Mouse (Mus musculus): ENCODE data around the gene Chka.

Gene Chka

DNA sequence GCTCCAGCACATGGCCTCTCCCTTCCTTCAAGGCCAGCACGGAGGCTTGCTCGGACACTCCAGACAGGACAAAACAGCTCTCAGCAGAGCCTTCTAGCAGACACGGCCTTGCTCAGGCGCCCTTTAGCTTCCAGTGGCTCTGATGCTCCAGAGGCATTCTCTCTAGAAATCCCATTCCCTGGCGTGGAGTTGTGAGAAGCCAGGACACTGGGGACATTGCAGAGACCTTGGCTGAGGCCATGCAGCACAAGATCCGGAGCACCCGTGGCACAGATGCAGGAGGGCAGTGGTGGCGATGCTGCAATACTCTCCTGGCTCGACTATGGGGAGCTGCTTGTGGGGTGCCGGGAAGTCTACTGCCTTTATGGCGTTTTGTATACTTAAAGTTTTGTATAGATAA, 65.2 kb downstream of the Chka start:
- no peak for DNase-seq (ENCODE audit: low spot score in 2 of 2)

DNA sequence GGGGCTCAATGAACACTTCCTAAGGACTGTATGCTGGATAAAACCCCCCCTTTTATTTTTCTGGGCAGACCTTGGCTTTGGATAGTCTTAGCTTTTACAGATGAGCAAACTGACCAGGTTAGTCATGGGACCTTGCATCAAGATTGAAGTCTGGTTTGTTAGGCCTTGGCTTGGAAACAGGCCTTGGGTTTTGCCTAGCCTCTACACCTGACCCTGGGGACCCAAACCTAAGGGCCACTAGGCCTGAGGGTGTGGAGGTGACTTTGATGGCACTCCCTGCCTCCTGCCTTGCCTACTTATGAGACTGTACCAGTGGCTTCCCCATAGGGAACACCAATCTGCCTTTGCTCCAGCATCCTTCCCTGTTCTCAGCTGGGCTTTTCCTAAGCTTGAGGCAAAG, 68.4 kb downstream of the Chka start:
- DNase-seq (ENCODE audit: low spot score in 2 of 2): no peak

DNA sequence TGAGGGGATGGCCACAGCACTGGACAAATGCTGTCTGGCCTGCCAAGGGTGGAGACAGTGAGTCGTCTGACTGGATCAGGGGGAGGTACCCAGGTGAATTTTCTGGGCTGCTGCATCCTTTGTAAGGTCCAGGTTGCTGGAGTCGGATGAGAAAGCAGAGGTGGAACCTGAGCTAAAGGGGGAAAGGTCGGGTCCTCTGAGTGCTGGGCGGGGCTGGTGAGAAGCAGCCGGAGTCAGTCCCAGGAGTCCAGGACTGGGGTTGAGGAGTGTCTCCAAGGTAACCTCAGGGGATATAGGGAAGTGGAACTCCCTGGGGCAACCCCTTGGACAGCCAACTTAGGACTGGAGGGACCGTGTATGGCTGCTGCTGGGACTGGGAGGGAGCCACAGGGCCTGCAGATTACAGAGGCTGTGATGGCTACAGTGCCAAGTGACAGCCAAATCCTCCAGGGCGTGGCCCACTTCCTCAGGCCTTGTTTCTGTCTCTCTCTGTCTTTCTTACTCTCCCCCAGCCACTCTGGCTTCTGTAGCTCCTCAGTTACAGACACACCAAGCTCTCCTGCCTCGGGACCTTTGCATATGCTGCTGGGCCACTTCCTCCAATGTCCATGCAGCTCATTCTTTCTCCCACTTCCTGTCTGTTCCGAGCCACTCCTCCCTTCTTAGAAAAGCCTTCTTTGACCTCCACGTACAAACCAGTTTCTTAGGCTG, 71.2 kb downstream of the Chka start:
- no peak for DNase-seq (ENCODE audit: low spot score in 2 of 2)

DNA sequence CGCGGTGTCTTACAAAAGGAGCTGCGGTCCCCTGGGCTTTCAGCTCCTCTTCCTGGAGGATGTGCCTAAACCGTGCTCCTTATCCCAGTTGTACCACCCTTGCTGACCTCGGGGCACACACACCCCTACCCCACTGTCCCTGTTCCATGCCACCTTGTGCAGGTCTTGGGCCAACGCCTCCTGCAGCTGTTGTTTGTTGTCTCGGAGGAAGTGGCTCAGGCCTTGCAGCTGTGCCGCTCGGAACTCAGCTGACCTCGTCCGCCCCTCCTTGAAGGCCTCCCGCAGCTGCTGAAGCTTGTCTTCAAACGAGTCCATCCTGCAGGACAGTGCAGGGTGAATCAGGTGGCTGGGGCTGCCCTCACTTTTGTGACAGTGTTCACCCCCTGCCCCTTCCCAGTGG, 72.0 kb downstream of the Chka start:
- DNase-seq (ENCODE audit: low spot score in 2 of 2): no peak

DNA sequence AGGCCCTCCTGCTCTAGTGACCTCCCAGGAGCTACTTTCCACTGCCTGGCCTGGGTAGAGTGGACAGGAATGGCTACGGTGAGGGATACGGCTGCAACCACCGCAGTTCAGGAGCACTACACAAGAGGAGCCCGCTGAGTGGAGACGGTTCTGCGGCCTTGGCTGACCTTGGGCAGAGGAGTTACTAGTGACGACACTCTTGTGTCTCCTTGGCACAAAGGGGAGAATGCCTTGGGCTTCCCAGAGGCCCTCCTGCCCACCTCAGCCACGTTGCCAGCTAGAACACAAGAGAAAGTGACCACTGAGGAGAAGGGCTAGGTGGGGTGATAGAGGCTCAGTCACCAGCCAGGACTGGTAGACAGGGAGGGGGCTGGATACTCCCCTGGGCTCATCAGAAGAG, 72.6 kb downstream of the Chka start:
- no peak for DNase-seq (ENCODE audit: low spot score in 2 of 2)

DNA sequence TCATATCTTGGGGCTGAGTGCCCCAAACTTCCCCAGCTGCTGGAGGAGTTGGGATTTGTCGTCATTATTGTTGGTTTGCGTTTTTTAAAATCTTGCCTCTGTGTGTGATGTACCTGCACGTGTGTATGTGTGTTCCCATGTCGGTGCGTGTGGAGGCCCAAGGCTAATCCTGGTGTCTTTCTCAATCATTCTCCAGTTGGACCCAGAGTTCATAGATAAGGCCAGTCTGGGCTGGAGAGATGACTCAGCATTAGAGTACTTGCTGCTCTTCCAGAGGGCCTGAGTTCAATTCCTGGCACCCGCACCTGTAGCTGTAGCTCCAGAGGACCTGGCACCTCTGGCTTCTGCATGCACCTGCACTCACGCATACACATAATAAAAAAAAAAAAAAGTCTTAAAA, 73.3 kb downstream of the Chka start:
- DNase-seq (ENCODE audit: low spot score in 2 of 2): no peak

DNA sequence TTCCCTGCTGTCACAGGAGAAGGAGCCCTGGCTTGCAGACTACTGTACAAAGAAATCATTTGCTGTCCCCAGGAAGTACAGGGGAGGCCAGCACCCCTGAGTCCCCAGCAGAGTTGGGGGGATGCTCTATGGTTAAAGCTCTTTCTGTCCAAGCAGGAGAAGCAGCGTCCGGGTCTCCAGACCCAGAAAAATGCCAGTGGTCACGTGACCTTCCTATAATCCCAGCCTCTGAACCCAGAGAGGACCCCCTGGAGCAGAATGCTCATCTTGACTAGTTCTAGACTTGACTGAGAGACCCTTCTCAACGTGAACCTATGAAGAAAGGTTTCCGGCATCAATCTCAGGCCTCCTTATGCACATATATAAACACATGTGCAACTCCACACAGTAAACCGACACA, 74.3 kb downstream of the Chka start:
- DNase-seq (ENCODE audit: low spot score in 2 of 2): no peak

DNA sequence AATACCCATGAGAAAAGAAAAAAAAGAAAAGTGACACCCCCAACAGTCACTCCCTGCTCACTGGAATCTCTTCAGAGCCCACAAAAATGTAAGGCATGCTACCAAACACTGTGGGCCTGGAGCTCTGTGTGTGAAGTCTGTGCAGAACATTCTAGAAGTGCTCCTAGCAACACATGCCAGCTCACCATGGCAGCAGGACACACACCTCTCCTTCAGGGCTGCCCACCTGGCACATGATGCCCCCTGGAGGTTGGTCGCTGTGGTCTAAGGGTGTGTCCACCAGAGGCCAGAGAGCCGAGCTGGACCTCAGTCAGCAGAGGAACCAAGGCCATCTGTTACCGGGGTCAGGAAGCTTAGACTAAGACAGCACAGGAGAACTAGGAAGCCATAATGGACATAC, 74.7 kb downstream of the Chka start:
- DNase-seq (ENCODE audit: low spot score in 2 of 2): no peak

DNA sequence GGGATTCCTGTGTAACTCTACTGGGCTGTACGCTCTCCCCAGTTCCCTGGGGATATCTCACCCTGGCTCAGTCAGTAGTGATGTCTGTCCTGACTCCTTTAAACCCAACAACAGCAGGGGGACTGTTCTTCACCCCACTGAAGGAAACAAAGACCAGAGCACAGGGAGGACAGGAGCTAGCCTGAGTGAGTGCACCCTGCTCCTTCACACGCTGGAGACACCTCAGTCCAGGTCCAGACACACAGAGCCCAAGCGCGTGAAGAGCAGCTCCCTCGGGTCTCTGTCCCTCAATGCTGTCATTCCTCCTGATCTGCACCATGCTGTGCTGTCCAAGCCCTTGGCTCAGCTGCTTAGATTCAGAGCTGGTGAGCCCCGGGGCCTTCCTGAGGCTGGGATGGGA, 75.1 kb downstream of the Chka start:
- DNase-seq (ENCODE audit: low spot score in 2 of 2): no peak

DNA sequence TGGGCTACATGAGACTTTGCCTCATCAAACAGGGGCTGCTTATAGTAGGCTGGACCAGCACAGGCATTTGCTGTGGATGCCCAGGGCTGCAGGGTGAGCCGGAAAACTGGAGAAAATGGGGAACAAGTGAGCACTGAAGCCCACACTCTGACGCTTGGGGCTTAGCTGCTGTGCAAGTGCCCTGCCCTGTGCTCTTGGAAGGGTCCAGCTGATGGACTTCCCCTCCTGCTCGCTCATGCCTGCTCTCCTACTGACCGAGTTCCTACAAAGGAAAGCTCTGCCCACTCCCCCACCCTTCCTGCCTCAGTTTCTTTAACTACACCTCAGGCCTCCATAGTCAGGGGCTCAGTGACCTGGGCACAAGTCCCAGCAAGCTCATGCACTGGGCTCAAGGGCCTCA, 76.4 kb downstream of the Chka start:
- DNase-seq (ENCODE audit: low spot score in 2 of 2): no peak

DNA sequence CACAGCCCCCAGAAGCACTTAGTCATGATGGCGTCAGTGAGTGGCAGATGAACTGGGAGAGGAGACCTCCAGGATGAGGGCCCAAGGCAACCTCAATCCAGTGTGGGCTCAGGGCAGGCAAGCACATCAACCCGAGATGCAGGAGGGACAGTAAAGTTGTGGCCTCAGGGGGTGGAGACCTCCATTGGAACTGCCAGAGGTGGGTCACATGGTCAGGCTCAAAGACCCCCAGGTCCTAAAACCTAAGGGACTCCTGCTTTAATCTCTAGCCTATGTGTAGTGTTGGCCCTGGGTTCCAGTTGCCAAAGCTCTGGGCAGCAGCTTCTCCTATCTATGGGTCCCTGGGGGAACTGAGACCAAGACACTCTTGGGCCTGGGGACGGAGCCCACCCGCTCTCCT, 77.2 kb downstream of the Chka start:
- DNase-seq (ENCODE audit: low spot score in 2 of 2): no peak

DNA sequence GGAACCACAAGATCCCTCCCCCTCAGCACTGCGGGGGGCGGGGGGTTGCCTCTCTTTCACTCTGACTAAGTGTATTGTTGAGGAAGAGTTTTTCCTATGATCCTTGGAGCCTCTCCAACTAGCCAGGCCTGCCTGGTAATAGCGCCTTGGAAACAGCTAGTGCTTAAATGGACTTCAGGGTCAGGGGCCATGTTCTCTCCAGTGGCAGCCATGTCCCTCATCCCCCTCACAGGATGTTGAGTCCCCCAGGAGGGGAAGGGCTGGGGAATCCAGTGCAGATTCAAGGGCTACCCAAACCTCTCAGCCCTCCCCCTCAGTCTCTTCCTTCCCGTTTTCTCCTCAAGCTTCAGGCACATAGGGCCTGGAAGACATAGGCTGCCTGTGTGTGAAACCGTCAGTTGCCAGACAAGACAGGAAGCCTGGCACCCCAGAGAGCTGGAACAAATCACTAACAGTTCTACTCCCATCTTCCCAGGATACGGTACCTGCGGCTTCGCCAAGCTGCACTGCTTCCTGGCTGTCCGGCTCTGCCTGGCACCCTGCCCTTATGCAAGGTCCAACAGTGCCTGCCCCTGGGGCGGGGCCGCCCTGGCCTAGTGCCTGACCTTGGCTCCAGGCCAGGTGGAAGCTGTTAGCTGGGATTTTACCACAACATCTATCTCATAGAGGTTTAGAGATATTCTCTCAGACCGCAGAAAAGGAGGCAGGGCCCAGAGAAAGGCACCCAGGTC, 77.8 kb downstream of the Chka start, which contains the start of gene Aldh3b1:
Gene Aldh3b1, minus strand, starts transcription at position 598 of the 731 bp plus-strand sequence.
- peak; percentile 51 to 77 for DNase-seq (ENCODE audit: low spot score in 2 of 2)

DNA sequence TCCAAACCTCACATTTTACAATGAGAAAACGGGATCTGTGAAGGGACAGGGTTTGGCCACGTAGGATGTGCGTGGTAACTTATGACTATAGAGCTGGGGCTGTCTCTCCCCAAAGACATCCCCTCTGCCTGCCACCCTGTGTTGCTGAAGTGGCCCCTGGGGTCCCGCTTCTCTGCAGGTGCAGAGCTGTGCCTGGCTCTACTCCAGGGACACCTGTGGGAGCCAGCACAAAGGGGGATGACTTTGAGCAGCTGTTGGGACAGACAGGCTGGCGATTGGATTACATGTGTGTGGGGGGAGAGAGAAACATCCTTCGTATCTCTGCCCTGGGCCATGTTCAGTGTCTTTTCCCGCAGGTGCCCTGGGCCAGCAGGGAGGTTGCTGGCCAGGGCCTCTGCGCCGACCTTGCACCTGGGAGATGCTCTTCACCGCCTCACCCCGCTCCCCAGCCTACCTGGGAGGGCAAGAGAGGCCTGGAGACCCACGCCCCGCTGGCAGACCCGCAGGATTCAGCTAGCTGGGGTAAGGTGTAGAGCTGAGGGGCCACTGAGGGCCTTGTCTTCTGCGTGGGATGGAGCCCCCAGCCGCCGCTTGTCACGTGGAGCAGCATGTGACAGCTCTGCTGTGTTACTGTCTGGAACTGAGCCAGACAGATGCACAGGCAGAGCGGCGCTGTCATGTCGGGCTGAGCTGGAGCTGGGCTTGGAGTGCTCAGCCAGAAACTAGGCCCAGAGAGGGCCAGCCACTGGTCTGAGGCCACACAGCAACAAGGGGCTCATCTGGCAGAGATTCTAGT, 78.9 kb downstream of the Chka start:
- DNase-seq (ENCODE audit: low spot score in 2 of 2): no peak

DNA sequence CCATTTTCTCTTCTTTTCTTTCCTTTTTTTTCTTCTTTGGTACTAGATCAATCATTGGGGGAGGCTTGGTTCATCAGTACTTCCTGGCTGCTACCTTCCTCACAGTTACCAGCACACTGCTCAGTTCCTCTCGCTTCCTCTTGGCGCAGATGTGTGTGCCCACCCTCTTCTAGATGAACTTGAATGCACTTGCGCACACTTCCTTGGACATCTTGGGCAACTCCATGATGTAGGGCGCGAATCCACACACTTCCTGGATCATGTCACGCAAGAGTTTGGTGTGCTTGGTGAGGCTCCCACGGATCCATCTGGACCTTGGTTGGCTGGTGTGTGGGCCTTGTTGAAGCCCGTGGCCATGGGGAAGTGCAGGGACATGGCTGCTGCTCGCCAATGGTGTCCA, 80.1 kb downstream of the Chka start:
- no peak for DNase-seq (ENCODE audit: low spot score in 2 of 2)

DNA sequence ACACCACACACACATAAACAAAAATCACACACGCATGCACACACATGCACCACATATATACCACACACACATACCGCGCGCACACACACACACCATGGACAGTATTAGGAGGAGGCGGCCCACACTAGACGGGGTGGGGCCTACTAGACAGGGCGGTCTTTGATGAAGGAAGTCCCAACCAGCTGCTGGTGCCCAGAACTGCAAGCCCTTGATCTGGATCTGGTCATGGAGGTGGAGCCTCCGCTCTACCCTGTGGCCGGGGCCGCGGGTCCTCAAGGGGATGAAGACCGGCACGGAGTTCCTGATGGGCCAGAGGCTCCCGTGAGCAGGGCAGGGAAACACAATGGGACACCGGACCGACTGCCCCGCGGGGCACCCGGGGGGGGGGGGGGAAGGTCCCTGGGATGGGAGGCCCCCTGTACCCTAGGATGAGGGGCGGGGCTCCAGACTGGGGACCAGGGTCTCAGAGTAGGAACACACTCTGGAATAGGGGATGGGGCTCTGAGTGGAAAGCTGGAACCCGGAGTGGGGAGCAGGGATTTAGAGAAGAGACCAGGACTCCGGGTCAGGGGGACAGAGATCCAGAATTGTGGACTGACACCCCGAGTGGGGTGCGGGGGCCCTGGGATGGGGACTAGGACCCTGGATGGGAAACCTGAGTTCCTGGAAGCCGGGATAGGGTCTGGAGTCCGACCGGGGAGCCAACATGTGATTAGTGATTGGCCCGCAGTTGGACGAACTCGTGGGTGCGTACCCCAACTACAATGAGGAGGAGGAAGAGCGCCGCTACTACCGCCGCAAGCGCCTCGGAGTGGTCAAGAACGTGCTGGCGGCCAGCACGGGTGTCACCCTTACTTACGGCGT, 83.7 kb downstream of the Chka start, which contains the start of gene Unc93b1:
Gene Unc93b1, plus strand, starts transcription at position 155 of the 864 bp plus-strand sequence.
- no peak for DNase-seq (ENCODE audit: low spot score in 2 of 2)

DNA sequence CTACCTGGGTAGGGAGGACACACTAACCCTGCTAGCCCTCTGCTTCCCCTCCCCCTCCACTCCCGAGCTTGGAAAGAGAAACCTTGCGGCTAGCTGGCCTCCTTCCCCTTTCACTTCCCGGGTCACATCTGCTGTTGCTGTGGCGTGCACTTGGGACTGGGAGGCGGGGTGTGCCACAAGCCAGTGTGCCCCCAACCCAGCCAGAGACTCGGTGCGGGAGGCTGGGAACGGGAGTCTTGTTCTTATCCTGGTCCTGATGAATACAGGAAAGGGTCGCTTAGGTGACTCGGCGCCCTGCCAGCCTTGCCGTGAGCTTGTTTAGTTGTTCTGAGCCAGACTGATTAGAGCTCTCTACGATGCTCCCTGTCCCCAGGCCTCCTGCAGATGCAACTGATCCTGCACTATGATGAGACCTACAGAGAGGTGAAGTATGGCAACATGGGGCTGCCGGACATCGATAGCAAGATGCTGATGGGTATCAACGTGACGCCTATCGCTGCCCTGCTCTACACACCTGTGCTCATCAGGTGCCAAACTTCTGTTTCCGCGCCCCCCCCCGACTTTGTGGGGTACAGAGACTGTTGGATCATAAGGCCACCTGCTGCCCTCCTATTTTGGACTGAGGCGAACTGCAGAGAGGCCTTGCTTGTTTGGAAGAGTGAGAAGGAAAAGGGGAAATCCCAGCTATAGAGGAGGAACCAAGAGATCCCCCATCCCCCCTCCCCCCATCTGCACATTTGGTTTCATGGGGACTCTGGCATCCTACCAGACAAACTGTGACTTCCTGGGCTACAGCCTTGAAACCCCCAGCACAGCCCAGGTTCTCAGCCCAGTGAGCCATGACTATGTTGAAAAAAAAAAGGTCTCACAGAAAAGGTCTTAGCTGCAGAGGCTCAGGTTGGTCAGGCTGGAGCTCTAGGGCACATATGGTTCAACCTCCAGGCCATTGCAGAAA, 84.6 kb downstream of the Chka start:
- DNase-seq (ENCODE audit: low spot score in 2 of 2): peak in 1 of 2 experiments; percentile 23

DNA sequence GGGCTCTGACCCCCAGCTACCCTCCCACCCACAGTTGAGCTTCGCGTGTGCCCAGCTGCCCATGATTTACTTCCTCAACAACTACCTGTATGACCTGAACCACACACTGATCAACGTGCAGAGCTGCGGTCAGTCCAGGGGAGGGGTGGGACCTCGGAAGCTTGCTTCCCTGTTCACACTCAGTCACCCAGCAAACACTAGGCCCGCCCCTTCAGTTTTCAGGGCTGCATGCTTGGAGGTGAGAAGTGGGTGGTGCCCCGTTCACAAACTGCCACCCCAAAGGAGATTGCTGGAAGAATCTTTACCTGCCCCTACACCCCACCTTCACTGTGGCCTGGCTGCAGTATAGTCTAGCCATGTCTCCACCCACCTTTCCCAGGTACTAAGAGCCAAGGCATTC, 90.7 kb downstream of the Chka start:
- DNase-seq (ENCODE audit: low spot score in 2 of 2): no peak

DNA sequence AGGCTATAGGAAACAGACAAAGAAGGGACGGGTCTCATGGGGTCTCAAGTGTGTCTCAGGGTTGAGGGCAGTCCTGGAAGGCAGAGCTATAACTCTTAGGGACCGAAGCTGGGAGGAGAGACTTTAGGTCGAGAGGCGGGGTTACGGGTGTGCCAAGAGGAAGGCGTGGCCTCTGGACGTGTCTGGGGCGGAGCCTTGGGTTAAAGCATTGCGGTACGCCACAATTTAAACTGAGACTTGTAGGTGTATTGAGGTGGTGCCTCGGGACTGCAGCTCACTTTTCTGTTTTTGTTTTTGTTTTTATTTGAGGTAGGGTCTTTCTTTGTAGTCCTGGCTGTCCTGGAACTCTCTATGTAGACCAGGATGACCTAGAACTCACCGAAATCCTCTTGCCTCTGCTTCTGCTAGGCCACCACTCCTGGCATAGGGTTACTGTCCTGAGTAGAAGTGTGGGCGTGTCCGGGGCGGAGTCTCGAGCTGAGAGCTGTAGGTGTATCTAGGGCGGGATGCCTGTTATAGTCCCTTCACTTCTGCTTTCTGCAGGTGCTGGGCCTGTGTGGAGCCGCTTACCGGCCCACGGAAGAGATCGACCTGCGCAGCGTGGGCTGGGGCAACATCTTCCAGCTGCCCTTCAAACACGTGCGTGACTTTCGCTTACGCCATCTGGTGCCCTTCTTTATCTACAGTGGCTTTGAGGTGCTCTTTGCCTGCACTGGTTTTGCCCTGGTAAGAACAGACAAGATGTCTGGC, 91.6 kb downstream of the Chka start:
- no peak for DNase-seq (ENCODE audit: low spot score in 2 of 2)

All from cerebellum, postnatal 4 days (tissue).